Mouse (Mus musculus) MEL (cell line): ENCODE data around the gene Zbtb20.

Source experiments
- BHLHE40 ChIP-seq: IDR thresholded peaks from 2 replicates; pipeline ENCODE4 v1.6.1; 2012; ENCODE audit warnings: low read depth, mild to moderate bottlenecking, inconsistent platforms, low read length, improper control_type of control experiment, borderline replicate concordance
- CHD1 ChIP-seq: IDR thresholded peaks from 2 replicates; pipeline ENCODE4 v1.6.1; 2012; ENCODE audit warnings: low read depth, mild to moderate bottlenecking, inconsistent platforms, low read length, improper control_type of control experiment
- CTCF ChIP-seq, 3 experiments: IDR thresholded peaks in 2 of 3; conservative IDR thresholded peaks in 1 of 3; 2 replicates each; pipeline ENCODE4 v1.5.1; 2011 to 2012; ENCODE audit warnings: low read length in 3 of 3, low read depth in 2 of 3, mild to moderate bottlenecking in 2 of 3, improper control_type of control experiment in 1 of 3, inconsistent platforms in 1 of 3, mixed read lengths in 1 of 3, moderate library complexity in 1 of 3; ENCODE audit not compliant: control insufficient read depth in 1 of 3, insufficient read depth in 1 of 3, poor library complexity in 1 of 3, severe bottlenecking in 1 of 3
- JUND ChIP-seq: IDR thresholded peaks from 2 replicates; pipeline ENCODE4 v1.6.1; 2011; ENCODE audit warnings: low read depth, mild to moderate bottlenecking, improper control_type of control experiment, low read length
- MAX ChIP-seq: IDR thresholded peaks from 2 replicates; pipeline ENCODE4 v1.6.1; 2011; ENCODE audit warnings: low read length, improper control_type of control experiment
- MYB ChIP-seq: IDR thresholded peaks from 2 replicates; pipeline ENCODE4 v1.6.1; 2011; ENCODE audit warnings: mild to moderate bottlenecking, low read depth, low read length, improper control_type of control experiment
- POLR2A ChIP-seq, 2 experiments: IDR thresholded peaks; 2 replicates each; pipeline ENCODE4 v1.6.1; 2011 to 2012; ENCODE audit warnings: low read length in 2 of 2, mild to moderate bottlenecking in 2 of 2, control low read depth in 1 of 2, improper control_type of control experiment in 1 of 2, low read depth in 1 of 2, moderate library complexity in 1 of 2; ENCODE audit not compliant: control insufficient read depth in 1 of 2, insufficient read depth in 1 of 2, poor library complexity in 1 of 2
- POLR2AphosphoS2 ChIP-seq: IDR thresholded peaks from 2 replicates; pipeline ENCODE4 v1.6.1; 2011; ENCODE audit warnings: low read length, improper control_type of control experiment
- POLR2AphosphoS5 ChIP-seq: IDR thresholded peaks from 2 replicates; pipeline ENCODE4 v1.6.1; 2012; ENCODE audit warnings: low read depth, borderline replicate concordance, mild to moderate bottlenecking, inconsistent platforms, low read length, moderate library complexity, mixed read lengths
- RAD21 ChIP-seq: IDR thresholded peaks from 2 replicates; pipeline ENCODE4 v1.6.1; 2011; ENCODE audit warnings: mild to moderate bottlenecking, low read depth, low read length, improper control_type of control experiment
- UBTF ChIP-seq: IDR thresholded peaks from 2 replicates; pipeline ENCODE4 v1.6.1; 2012; ENCODE audit warnings: low read depth, mild to moderate bottlenecking, inconsistent platforms, low read length, improper control_type of control experiment, moderate library complexity, borderline replicate concordance; ENCODE audit not compliant: insufficient read depth
- USF2 ChIP-seq, 2 experiments: IDR thresholded peaks; 2 replicates each; pipeline ENCODE4 v1.6.1; 2011 to 2012; ENCODE audit warnings: improper control_type of control experiment in 2 of 2, low read length in 2 of 2, borderline replicate concordance in 1 of 2, inconsistent platforms in 1 of 2, low read depth in 1 of 2, mild to moderate bottlenecking in 1 of 2; ENCODE audit not compliant: insufficient read depth in 1 of 2
- ZMIZ1 ChIP-seq: IDR thresholded peaks from 2 replicates; pipeline ENCODE4 v1.6.1; 2012; ENCODE audit warnings: low read depth, mild to moderate bottlenecking, inconsistent platforms, low read length, improper control_type of control experiment, moderate library complexity

DNA sequence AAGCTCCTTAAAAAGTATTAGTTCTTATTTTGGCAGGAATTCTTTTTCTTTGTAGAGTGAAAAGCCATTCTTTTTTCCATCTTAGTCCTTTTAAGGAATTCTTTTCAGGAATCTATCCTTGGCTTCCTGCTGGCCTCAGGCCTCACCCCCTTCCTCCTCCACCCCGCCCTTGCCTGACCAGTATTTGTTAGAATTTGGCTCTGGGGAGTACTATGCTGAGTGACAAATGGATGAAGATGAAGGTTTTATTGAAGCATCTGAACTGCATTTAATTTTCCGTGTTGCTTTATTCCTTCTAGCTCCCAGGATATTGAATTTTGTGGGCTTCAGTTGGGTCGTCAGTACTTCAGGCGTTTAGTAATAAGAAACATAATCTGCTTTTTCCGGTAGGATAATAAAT lies 1.2 kb upstream of the Zbtb20 start:
- no peak for TF ChIP-seq JUND
- no peak for TF ChIP-seq CTCF (IDR thresholded peaks at IDR 0.05 in 2 of 3, conservative IDR thresholded peaks at IDR 0.05 in 1 of 3; ENCODE audit: control insufficient read depth in 1 of 3, insufficient read depth in 1 of 3, low read depth in 2 of 3, low read length in 3 of 3, poor library complexity in 1 of 3, severe bottlenecking in 1 of 3)
- no peak for TF ChIP-seq CHD1
- no peak for TF ChIP-seq RAD21
- no peak for TF ChIP-seq MAX
- no peak for TF ChIP-seq MYB
- TF ChIP-seq BHLHE40 = no peak
- TF ChIP-seq POLR2A (IDR thresholded peaks at IDR 0.05; ENCODE audit: control insufficient read depth in 1 of 2, insufficient read depth in 1 of 2, low read depth in 1 of 2, low read length in 2 of 2, poor library complexity in 1 of 2) = no peak
- no peak for TF ChIP-seq ZMIZ1
- TF ChIP-seq USF2 (IDR thresholded peaks at IDR 0.05; ENCODE audit: borderline replicate concordance in 1 of 2, insufficient read depth in 1 of 2, low read depth in 1 of 2, low read length in 2 of 2) = no peak
- TF ChIP-seq UBTF = no peak
- TF ChIP-seq POLR2AphosphoS2 = no peak
- no peak for TF ChIP-seq POLR2AphosphoS5
